Mouse (Mus musculus) bone marrow, adult 2 months (tissue): ENCODE measurements around the gene Trpm5. TPM values are rescaled to one million over a fixed set of nuclear protein-coding genes. Genes with fewer than 3 reads are reported as not detected.

Experiments
- H3K27ac ChIP-seq: fragments of 200-500 bp; 2 replicates; pipeline ENCODE4 v1.5.1; 2012; ENCODE audit warnings: low read depth, mild to moderate bottlenecking, control low read depth, inconsistent platforms, low read length; ENCODE audit not compliant: control insufficient read depth, poor library complexity, insufficient read depth
- H3K4me1 ChIP-seq: fragments of 200-500 bp; 2 replicates; pipeline ENCODE4 v1.6.1; 2011; ENCODE audit warnings: low read length; ENCODE audit not compliant: control insufficient read depth, insufficient read depth
- H3K4me3 ChIP-seq: fragments of 200-500 bp; replicated peaks from 2 replicates; pipeline ENCODE3; 2011; ENCODE audit warnings: mild to moderate bottlenecking, low read depth, low read length, control low read depth; ENCODE audit not compliant: control insufficient read depth
- CTCF ChIP-seq: fragments of 200-500 bp; IDR thresholded peaks from 2 replicates; pipeline ENCODE4 v1.5.1; 2011; ENCODE audit warnings: low read length, control low read depth; ENCODE audit not compliant: control insufficient read depth, insufficient read depth
- POLR2A ChIP-seq: fragments of 200-500 bp; IDR thresholded peaks from 2 replicates; pipeline ENCODE4 v1.6.1; 2011; ENCODE audit warnings: low read depth, mild to moderate bottlenecking, control low read depth, low read length, borderline replicate concordance; ENCODE audit not compliant: control insufficient read depth
- WGBS: fragments of 180-500 bp; shearing (Covaris S2); methylation state at CpG from one replicate; pipeline ENCODE4 v1.1.7; 2018; 5-methylcytosine and 5-hydroxymethylcytosine counted together
- polyA plus RNA-seq: library from polyadenylated mRNA; stranded (reverse); fragments of >200 nt; gene quantifications from 2 replicates; pipeline ENCODE4 v1.2.4, GENCODE M21; 2011; ENCODE audit warnings: low replicate concordance; ENCODE audit not compliant: missing spikeins, insufficient read depth, insufficient read length

Gene Trpm5
- polyA plus RNA-seq, 1 experiment = not detected

GRCm38 (mm10) chr7:143093847-143094246, 595 bp downstream of the Trpm5 start:
- TF ChIP-seq POLR2A (no peak), CTCF (no peak)
- Histone ChIP-seq H3K27ac (no peak overlapping the region), H3K4me1 (no peaks in the 10 kb centered on the region), H3K4me3 (no peak overlapping the region)
- WGBS = 72% methylated on average over 3 of the region's 3 CpGs

- Histone ChIP-seq H3K27ac (no peak overlapping the region), H3K4me3 (no peak overlapping the region), H3K4me1 (no peaks in the 10 kb centered on the region)
- WGBS = 80% methylated on average over 4 of the region's 4 CpGs
- TF ChIP-seq POLR2A (no peak), CTCF (peak; percentile 41; the same call in 1 of the 2 replicates)
Observed at GRCm38 (mm10) chr7:143087070-143087579, 7.3 kb downstream of the Trpm5 start.

- WGBS = 48% methylated on average over 2 of the region's 2 CpGs
- no peak for TF ChIP-seq POLR2A
- TF ChIP-seq CTCF = peak; percentile 72
- no peaks in the 10 kb centered on the region for H3K4me1 ChIP-seq
Observed at GRCm38 (mm10) chr7:143086366-143086765, 8.1 kb downstream of the Trpm5 start.

GRCm38 (mm10) chr7:143083708-143084107, 10.7 kb downstream of the Trpm5 start:
- Histone ChIP-seq H3K4me1 (no peaks in the 10 kb centered on the region), H3K4me3 (no peak overlapping the region), H3K27ac (no peak overlapping the region)
- 67% methylated on average over 2 of the region's 2 CpGs for WGBS
- TF ChIP-seq CTCF (no peak), POLR2A (no peak)

More at GRCm38 (mm10) chr7:143086366-143086765, 8.1 kb downstream of the Trpm5 start:
- no peak overlapping the region for H3K27ac ChIP-seq
- H3K4me3 ChIP-seq = no peak overlapping the region

- WGBS = 48% methylated on average over 6 of the region's 6 CpGs
- H3K27ac ChIP-seq = no peak overlapping the region
- no peaks in the 10 kb centered on the region for H3K4me1 ChIP-seq
- H3K4me3 ChIP-seq = no peak overlapping the region
- TF ChIP-seq CTCF (no peak), POLR2A (no peak)
Observed at GRCm38 (mm10) chr7:143082024-143082423, 12.4 kb downstream of the Trpm5 start.

GRCm38 (mm10) chr7:143077351-143077750, 17.1 kb downstream of the Trpm5 start:
- H3K27ac ChIP-seq = no peak overlapping the region
- WGBS = 87% methylated on average over 2 of the region's 2 CpGs
- H3K4me3 ChIP-seq = no peak overlapping the region
- TF ChIP-seq CTCF = no peak
- TF ChIP-seq POLR2A = no peak
- H3K4me1 ChIP-seq = no peaks in the 10 kb centered on the region

- peaks cover 2% of the 10 kb centered on the region; the same call in 1 of the 2 replicates for H3K4me1 ChIP-seq
- WGBS = 66% methylated on average over 5 of the region's 5 CpGs
- H3K27ac ChIP-seq = no peak overlapping the region
- H3K4me3 ChIP-seq = no peak overlapping the region
- TF ChIP-seq CTCF (no peak), POLR2A (no peak)
Observed at GRCm38 (mm10) chr7:143075394-143075793, 19.0 kb downstream of the Trpm5 start.

GRCm38 (mm10) chr7:143073086-143073485, 21.4 kb downstream of the Trpm5 start:
- no peak overlapping the region for H3K4me3 ChIP-seq
- WGBS = 21% methylated on average over 1 of the region's 1 CpGs
- no peak overlapping the region for H3K27ac ChIP-seq
- H3K4me1 ChIP-seq = peaks cover 4% of the 10 kb centered on the region; the same call in 1 of the 2 replicates
- TF ChIP-seq POLR2A (no peak), CTCF (peak; percentile 43)

GRCm38 (mm10) chr7:143072605-143073004, 21.8 kb downstream of the Trpm5 start:
- Histone ChIP-seq H3K4me3 (no peak overlapping the region), H3K4me1 (peaks cover 4% of the 10 kb centered on the region; the same call in 1 of the 2 replicates), H3K27ac (no peak overlapping the region)
- WGBS = 80% methylated on average over 5 of the region's 5 CpGs
- TF ChIP-seq CTCF (no peak), POLR2A (no peak)
